Comparison of ENCODE assay signal across 13 mouse cellular contexts in the genomic region with DNA sequence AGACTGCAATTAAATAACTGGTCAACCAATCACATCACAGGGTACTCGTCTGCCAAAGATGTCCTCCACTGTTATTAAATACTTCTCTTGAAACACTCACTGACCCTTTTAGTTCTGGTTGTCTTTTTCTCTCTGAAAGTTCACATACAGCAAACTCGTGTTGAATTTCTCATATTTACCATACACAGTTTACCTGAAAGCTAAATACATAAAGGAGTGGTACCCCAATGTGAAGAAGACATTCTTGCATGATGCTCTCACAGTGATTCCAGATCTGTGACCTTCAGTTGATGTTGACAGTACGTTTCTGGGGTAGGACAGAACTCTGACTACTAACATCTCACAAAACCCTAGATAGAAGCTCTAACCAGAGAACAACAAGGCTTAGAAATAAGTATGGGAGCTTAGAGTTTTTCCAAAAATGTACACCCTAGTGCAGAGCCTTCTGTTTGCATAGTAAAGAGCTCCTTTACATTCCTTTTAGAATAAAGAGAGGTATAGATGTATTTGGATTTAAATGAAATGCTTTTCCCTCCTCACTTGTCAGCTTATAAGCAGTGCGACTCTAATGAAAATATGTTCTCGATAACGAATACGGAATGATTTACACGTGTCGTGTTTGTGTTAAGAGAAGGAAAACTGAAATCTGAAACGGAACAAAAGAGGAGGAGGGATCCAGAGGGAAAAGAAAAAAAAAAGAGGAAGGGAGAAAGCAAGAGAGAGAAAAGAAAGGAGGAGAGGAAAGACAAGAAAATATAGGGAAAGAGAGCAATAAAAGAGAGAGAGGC. TPM values are rescaled to one million over a fixed set of nuclear protein-coding genes. Genes with fewer than 3 reads are reported as not detected.
DNase-seq lines count a peak whose midpoint lies in the region; ATAC-seq and TF ChIP-seq lines count a peak whose summit lies in the region.
"Had no signal": no experiment of that assay in that cellular context is flagged by ENCODE, and none has a peak within 500 bp of the region (broad histone marks: within the 10 kb centered on the region; RNA-seq: fewer than 3 reads in every experiment).

No protein-coding gene starts in this region.

- peak overlapping the region; percentile 10; the same call in 1 of the 2 replicates for H3K4me2 ChIP-seq in liver, postnatal 0 days (ENCODE audit: low read depth, low read length)
- no peak overlapping the region; the same call in 1 of the 2 replicates for H3K4me2 ChIP-seq in liver, embryonic 11.5 days
- peak overlapping the region; percentile 26 for H3K4me2 ChIP-seq in hindbrain, embryonic 15.5 days
- H3K4me2 ChIP-seq in neural tube, embryonic 13.5 days, result peak overlapping the region; percentile 32

- intact Hi-C loops in gastrocnemius, adult 2 months (cut with DNase I), result no loop called here
- intact Hi-C loops in gastrocnemius, postnatal 14 days (cut with DNase I; ENCODE audit: low total_unique reads), result no loop called here

- WGBS in liver, postnatal 0 days (ENCODE audit: insufficient replicate concordance), result 57% methylated on average over 10 of the region's 10 CpGs
- 76% methylated on average over 10 of the region's 10 CpGs for WGBS in liver, embryonic 11.5 days
- 48% methylated on average over 10 of the region's 10 CpGs for WGBS in hindbrain, embryonic 15.5 days
- WGBS in neural tube, embryonic 13.5 days, result 39% methylated on average over 10 of the region's 10 CpGs
- WGBS in thymus, adult 2 months, result 77% methylated on average over 10 of the region's 10 CpGs

- no peak for TF ChIP-seq CTCF in gastrocnemius, adult 2 months (IDR thresholded peaks at IDR 0.05)
- no peak for TF ChIP-seq CTCF in liver, postnatal 0 days (IDR thresholded peaks at IDR 0.05; ENCODE audit: low read depth)
- TF ChIP-seq CTCF in thymus, adult 2 months (IDR thresholded peaks at IDR 0.05; ENCODE audit: borderline replicate concordance, control insufficient read depth, extremely low read depth, insufficient read depth, low read length, poor library complexity), result no peak

- TF ChIP-seq POLR2A in thymus, adult 2 months (IDR thresholded peaks at IDR 0.05; ENCODE audit: control insufficient read depth, extremely low read depth, insufficient read depth, low read length, poor library complexity), result no peak

- H3K27me3 ChIP-seq in liver, postnatal 0 days (ENCODE audit: insufficient read depth, low read length), result no peaks in the 10 kb centered on the region
- H3K27me3 ChIP-seq in liver, embryonic 11.5 days (replicated peaks; ENCODE audit: control insufficient read depth, insufficient read depth, low read length), result no peaks in the 10 kb centered on the region
- H3K27me3 ChIP-seq in hindbrain, embryonic 15.5 days, result no peaks in the 10 kb centered on the region
- H3K27me3 ChIP-seq in neural tube, embryonic 13.5 days, result no peaks in the 10 kb centered on the region
- H3K27me3 ChIP-seq in thymus, adult 2 months (ENCODE audit: control insufficient read depth, insufficient read depth, low read length), result no peaks in the 10 kb centered on the region

- no peaks in the 10 kb centered on the region for H3K9me3 ChIP-seq in liver, postnatal 0 days (ENCODE audit: low read length)
- H3K9me3 ChIP-seq in liver, embryonic 11.5 days (ENCODE audit: control insufficient read depth, low read length), result no peaks in the 10 kb centered on the region
- no peaks in the 10 kb centered on the region for H3K9me3 ChIP-seq in hindbrain, embryonic 15.5 days
- H3K9me3 ChIP-seq in neural tube, embryonic 13.5 days, result no peaks in the 10 kb centered on the region

- no peak for DNase-seq in gastrocnemius, adult 2 months
- no peak for DNase-seq in gastrocnemius, postnatal 4 days (ENCODE audit: low spot score in 2 of 2)
- no peak for DNase-seq in liver, postnatal 0 days
- DNase-seq in liver, embryonic 11.5 days (ENCODE audit: low spot score), result no peak
- no peak for DNase-seq in gastrocnemius, postnatal 14 days
- no peak for DNase-seq in thymus, adult 2 months
- DNase-seq: adrenal gland, adult 2 months; cerebellum, adult 11-12 months; kidney, adult 8-10 months; lung, postnatal 36 days; spleen, adult 18-20 months had no signal

- peak overlapping the region; percentile 34 for H3K4me3 ChIP-seq in gastrocnemius, adult 2 months
- H3K4me3 ChIP-seq in liver, postnatal 0 days (ENCODE audit: low read depth, low read length), result no peak overlapping the region
- H3K4me3 ChIP-seq in liver, embryonic 11.5 days (ENCODE audit: low read depth, low read length), result no peak overlapping the region
- H3K4me3 ChIP-seq in hindbrain, embryonic 15.5 days, result no peak overlapping the region
- no peak overlapping the region for H3K4me3 ChIP-seq in neural tube, embryonic 13.5 days
- no peak overlapping the region for H3K4me3 ChIP-seq in thymus, adult 2 months (ENCODE audit: control insufficient read depth, insufficient read depth, low read length)

- TF ChIP-seq EP300 in liver, postnatal 0 days (IDR thresholded peaks at IDR 0.05; ENCODE audit: low read depth), result no peak

- peak overlapping the region; percentile 89 for H3K27ac ChIP-seq in gastrocnemius, adult 2 months
- no peak overlapping the region for H3K27ac ChIP-seq in liver, postnatal 0 days (ENCODE audit: low read depth)
- no peak overlapping the region for H3K27ac ChIP-seq in liver, embryonic 11.5 days (ENCODE audit: low read depth, low read length)
- H3K27ac ChIP-seq in hindbrain, embryonic 15.5 days (replicated peaks), result no peak overlapping the region; the same call in 1 of the 2 replicates
- 0 out of 2 replicates have a peak overlapping the region, but pooled peaks have one; percentile 33 for H3K27ac ChIP-seq in neural tube, embryonic 13.5 days (replicated peaks)
- H3K27ac ChIP-seq in thymus, adult 2 months (ENCODE audit: control insufficient read depth, insufficient read depth, low read length), result no peak overlapping the region

- no peak for ATAC-seq in liver, postnatal 0 days
- ATAC-seq in liver, embryonic 11.5 days (replicated peaks; ENCODE audit: low FRiP score), result no peak
- ATAC-seq in hindbrain, embryonic 15.5 days (ENCODE audit: low FRiP score, low read depth), result no peak
- ATAC-seq in neural tube, embryonic 13.5 days (ENCODE audit: low read depth), result no peak

- H3K9ac ChIP-seq in liver, postnatal 0 days (replicated peaks), result no peak overlapping the region
- H3K9ac ChIP-seq in liver, embryonic 11.5 days (ENCODE audit: low read depth, low read length), result no peak overlapping the region
- H3K9ac ChIP-seq in hindbrain, embryonic 15.5 days, result no peak overlapping the region
- H3K9ac ChIP-seq in neural tube, embryonic 13.5 days, result 0 out of 2 replicates have a peak overlapping the region, but pooled peaks have one; percentile 31

- H3K36me3 ChIP-seq in liver, postnatal 0 days (replicated peaks; ENCODE audit: insufficient read depth, low read length), result no peaks in the 10 kb centered on the region
- H3K36me3 ChIP-seq in liver, embryonic 11.5 days (ENCODE audit: control insufficient read depth, insufficient read depth, low read length), result no peaks in the 10 kb centered on the region
- no peaks in the 10 kb centered on the region for H3K36me3 ChIP-seq in hindbrain, embryonic 15.5 days
- H3K36me3 ChIP-seq in neural tube, embryonic 13.5 days, result no peaks in the 10 kb centered on the region
- H3K36me3 ChIP-seq in thymus, adult 2 months (ENCODE audit: control insufficient read depth, insufficient read depth, low read length), result no peaks in the 10 kb centered on the region

- H3K4me1 ChIP-seq in liver, postnatal 0 days (ENCODE audit: insufficient read depth), result 0 out of 2 replicates have a peak, but pooled peaks cover 2% of the 10 kb centered on the region
- no peaks in the 10 kb centered on the region for H3K4me1 ChIP-seq in liver, embryonic 11.5 days (replicated peaks; ENCODE audit: control insufficient read depth, insufficient read depth, low read length)
- H3K4me1 ChIP-seq in hindbrain, embryonic 15.5 days (replicated peaks), result peaks cover 12% of the 10 kb centered on the region
- peaks cover 17% of the 10 kb centered on the region for H3K4me1 ChIP-seq in neural tube, embryonic 13.5 days (replicated peaks)
- peaks cover 5% of the 10 kb centered on the region; the same call in 1 of the 2 replicates for H3K4me1 ChIP-seq in thymus, adult 2 months (replicated peaks; ENCODE audit: control insufficient read depth, insufficient read depth, low read length)

RNA-seq across cellular contexts. Expression of gene Cap2, which starts 31.9 kb away (rescaled TPM):
- 100 to 1,000 TPM; 270 TPM for total RNA-seq in gastrocnemius, adult 2 months (2021)
- total RNA-seq in gastrocnemius, postnatal 4 days (2021), result 100 to 1,000 TPM; 189 to 215 TPM
- polyA plus RNA-seq in liver, postnatal 0 days (2015; fragmentation: Nextera tagmentation; extraction: Ambion mirVana), result 0.47 and 0.94 TPM in 2 replicates
- 3.5 and 3.8 TPM in 2 replicates for polyA plus RNA-seq in liver, embryonic 11.5 days (2014; fragmentation: Nextera tagmentation; extraction: Ambion mirVana)
- 7.2 and 9.4 TPM in 2 replicates for polyA plus RNA-seq in hindbrain, embryonic 15.5 days (2015; fragmentation: Nextera tagmentation; extraction: Ambion mirVana)
- 4.3 and 8.7 TPM in 2 replicates for polyA plus RNA-seq in neural tube, embryonic 13.5 days (2015; fragmentation: Nextera tagmentation; extraction: Ambion mirVana)
- total RNA-seq in gastrocnemius, postnatal 14 days (2021), result 100 to 1,000 TPM; 241 to 245 TPM
- 2.8 and 12.9 TPM in 2 replicates for polyA plus RNA-seq in thymus, adult 2 months (2012; rRNA removed)

Comparison
In these comparisons a context has a peak if more than half of its experiments do, and no peak if none do; other contexts are left out.
1. H3K27ac ChIP-seq: peak in gastrocnemius, adult 2 months (single experiment) and neural tube, embryonic 13.5 days (single experiment); none in liver, postnatal 0 days (single experiment), liver, embryonic 11.5 days (single experiment), hindbrain, embryonic 15.5 days (single experiment) and thymus, adult 2 months (single experiment).